Mouse (Mus musculus) G1E (cell line): Measurements from ENCODE around the gene Ltb4r2. TPM values are rescaled to one million over a fixed set of nuclear protein-coding genes. Genes with fewer than 3 reads are reported as not detected.
"Not testable (repeated sequence)": the region's sequence is repeated elsewhere in the genome, so short reads cannot be mapped to it uniquely, and the experiment has no call there.

Experiments used
- ATAC-seq: 2 replicates; pipeline ENCODE4 v1.8.0; 2016; ENCODE audit warnings: mild to moderate bottlenecking; ENCODE audit not compliant: insufficient number of reproducible peaks, poor library complexity, low FRiP score, severe bottlenecking; ENCODE audit errors: extremely low read depth
- DNase-seq: peaks from one replicate; pipeline ENCODE4 v3.0.0; 2012; ENCODE audit warnings: low spot score
- H3K27me3 ChIP-seq: 2 replicates; pipeline ENCODE4 v1.6.1; 2012; ENCODE audit warnings: mild to moderate bottlenecking, low read length, inconsistent platforms; ENCODE audit not compliant: insufficient read depth
- H3K36me3 ChIP-seq: replicated peaks from 2 replicates; pipeline ENCODE3; 2012; ENCODE audit warnings: mild to moderate bottlenecking, inconsistent platforms
- H3K4me1 ChIP-seq: 2 replicates; pipeline ENCODE4 v1.6.1; 2012; ENCODE audit warnings: low read depth, low read length, inconsistent platforms, mixed read lengths; ENCODE audit not compliant: insufficient read depth
- H3K4me3 ChIP-seq: 2 replicates; pipeline ENCODE4 v1.5.1; 2012; ENCODE audit warnings: low read depth, mild to moderate bottlenecking, inconsistent platforms, low read length, moderate library complexity, mixed read lengths
- H3K9me3 ChIP-seq: replicated peaks from 2 replicates; pipeline ENCODE4 v1.6.1; 2012; ENCODE audit warnings: inconsistent platforms
- CTCF ChIP-seq: IDR thresholded peaks from 2 replicates; pipeline ENCODE4 v1.5.1; 2012; ENCODE audit warnings: low read depth, low read length, inconsistent platforms, mixed read lengths
- GATA1 ChIP-seq: IDR thresholded peaks from 2 replicates; pipeline ENCODE4 v1.6.1; 2012; ENCODE audit warnings: borderline replicate concordance, low read length, inconsistent platforms, mixed read lengths
- GATA2 ChIP-seq: IDR thresholded peaks from 2 replicates; pipeline ENCODE4 v1.6.1; 2012; ENCODE audit warnings: low read depth, low read length, inconsistent platforms, borderline replicate concordance
- POLR2AphosphoS5 ChIP-seq: IDR thresholded peaks from 2 replicates; pipeline ENCODE4 v1.6.1; 2012; ENCODE audit warnings: low read depth, low read length, inconsistent platforms; ENCODE audit not compliant: insufficient replicate concordance
- TAL1 ChIP-seq: conservative IDR thresholded peaks from 2 replicates; pipeline ENCODE4 v1.6.1; 2012; ENCODE audit warnings: low read depth, low read length, inconsistent platforms, mixed read lengths
- polyA plus RNA-seq: library from polyadenylated mRNA; stranded (reverse); fragments of >175 nt; gene quantifications from 2 replicates; pipeline ENCODE4 v1.2.3, GENCODE M21; 2012
- total RNA-seq, 2 experiments: library from RNA; stranded (forward) in 1 of 2; stranded (reverse) in 1 of 2; fragments of 200-1000 nt in 1 of 2; fragments of >200 nt in 1 of 2; fragmentation: Nextera tagmentation in 1 of 2; gene quantifications; 2 replicates each; pipeline ENCODE4 v1.2.3; 2014 to 2017

Gene Ltb4r2
- total and polyA plus RNA-seq, 3 experiments: 0.11 TPM; not detected in 2

DNA sequence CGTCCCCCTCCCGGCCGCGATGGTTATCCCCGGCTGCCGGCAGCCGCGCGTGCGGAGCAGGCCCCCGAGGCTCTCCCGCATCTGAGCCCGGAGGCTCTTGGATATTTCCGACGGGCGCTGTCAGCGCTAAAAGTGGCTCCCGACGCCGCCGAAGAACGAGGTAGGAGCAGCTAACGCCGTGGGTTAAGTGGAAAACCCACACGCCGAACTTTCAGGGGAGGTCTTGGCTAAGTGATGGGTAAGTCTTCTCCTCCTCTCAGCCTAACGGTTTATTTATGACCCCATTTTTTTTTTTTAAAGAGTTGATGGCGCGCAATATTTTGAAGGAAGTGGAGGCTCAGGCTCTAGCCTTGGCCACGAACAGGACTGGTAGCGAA lies 15.4 kb upstream of the Ltb4r2 start:
- Histone ChIP-seq H3K9me3 (no peaks in the 10 kb centered on the region), H3K27me3 (no peaks in the 10 kb centered on the region), H3K4me1 (peaks cover 43% of the 10 kb centered on the region), H3K36me3 (peaks cover 68% of the 10 kb centered on the region), H3K4me3 (peak overlapping the region; percentile 85)
- ATAC-seq (no peak), DNase-seq (no peak)
- TF ChIP-seq GATA2: no peak
- no peak for TF ChIP-seq CTCF
- no peak for TF ChIP-seq GATA1

DNA sequence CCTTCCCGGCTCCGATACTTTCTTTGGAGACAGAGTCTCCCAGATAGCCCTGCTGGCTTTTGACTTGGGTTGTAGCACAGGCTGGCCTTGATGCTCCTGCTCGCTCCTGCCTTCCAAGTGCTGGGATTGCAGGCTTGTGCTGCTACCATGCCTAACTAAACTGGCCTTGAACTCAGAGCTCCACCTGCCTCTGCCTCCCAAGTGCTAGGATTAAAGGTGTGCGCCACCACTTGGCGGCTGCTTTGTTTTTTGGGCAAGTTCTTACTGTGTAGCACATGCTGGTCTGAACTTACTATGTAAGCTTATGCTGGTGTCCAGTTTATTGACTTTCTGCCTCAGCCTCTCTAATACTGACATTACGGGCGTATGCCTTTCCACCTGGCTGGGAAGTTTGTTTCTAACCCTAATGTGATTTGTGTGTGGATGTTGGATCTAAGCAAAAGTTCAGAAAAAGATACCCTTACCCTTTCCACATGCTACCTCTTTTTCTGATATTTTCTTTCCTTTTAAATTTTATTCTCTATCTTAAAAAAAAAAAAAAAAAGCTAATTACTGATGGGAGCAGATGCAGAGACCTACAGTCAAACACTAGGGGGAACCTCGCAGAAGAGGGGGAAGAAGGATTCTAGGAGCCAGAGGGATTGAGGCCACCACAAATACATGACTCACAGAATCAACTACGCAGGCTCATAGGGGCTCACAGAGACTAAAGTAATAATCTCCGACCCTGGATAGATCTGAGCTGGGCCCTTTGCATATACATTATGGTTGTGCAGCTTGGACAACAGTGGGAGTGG lies 14.0 kb upstream of the Ltb4r2 start:
- Histone ChIP-seq H3K27me3 (no peaks in the 10 kb centered on the region), H3K36me3 (peaks cover 72% of the 10 kb centered on the region), H3K9me3 (no peaks in the 10 kb centered on the region), H3K4me3 (peak overlapping the region; percentile 85; the same call in 1 of the 2 replicates), H3K4me1 (peaks cover 36% of the 10 kb centered on the region)
- TF ChIP-seq GATA1 (no peak), TAL1 (no peak), GATA2 (no peak), POLR2AphosphoS5 (no peak), CTCF (no peak)
- ATAC-seq (no peak), DNase-seq (no peak)

DNA sequence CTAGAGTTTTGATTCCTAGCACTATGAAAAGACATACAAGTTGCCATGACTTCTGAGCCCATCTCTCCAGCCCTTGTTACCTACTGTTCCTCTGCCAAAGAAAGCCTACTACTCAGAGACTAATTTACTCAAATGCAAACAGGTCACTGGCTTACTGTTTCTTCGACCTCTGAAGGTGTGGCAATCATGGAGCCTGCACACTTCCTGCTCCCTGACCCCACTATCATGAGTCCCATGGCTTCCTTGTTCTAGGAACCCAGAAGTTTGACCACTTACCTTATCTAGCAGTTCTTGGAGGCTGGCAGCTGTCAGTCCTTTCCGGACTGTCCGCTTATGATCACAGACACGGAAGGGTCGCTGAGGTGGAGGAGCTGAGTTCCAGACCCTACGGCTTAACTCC lies 3.7 kb upstream of the Ltb4r2 start:
- Histone ChIP-seq H3K4me1 (peaks cover 30% of the 10 kb centered on the region), H3K4me3 (no peak overlapping the region)
- no peak for ATAC-seq

DNA sequence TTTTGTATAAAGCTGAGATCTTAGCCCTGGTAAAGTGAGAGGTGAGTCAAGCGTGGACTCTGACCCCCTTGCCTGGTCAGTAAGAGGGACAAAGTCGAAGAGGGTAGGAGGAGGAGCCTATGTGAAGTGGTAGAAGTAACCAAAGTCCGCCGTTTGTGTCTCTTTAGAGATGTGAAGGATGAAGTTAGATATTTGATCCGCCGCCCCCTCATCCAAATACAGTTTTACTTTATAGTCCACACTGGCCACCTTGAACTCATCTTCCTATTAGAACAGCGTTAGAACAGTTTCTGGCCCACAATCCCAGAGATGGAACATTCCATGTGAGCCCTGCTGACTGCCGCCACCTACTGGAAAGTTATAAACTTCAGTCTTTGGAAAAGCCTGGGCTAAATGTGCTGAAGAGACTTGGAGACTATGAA lies 2.9 kb upstream of the Ltb4r2 start, which contains the start of gene Cideb:
Gene Cideb (minus strand): TSS at position 96 of the 422 bp plus-strand sequence.
- Histone ChIP-seq H3K4me3 (no peak within 1 kb of the TSS), H3K27me3 (peaks cover 7% of the 10 kb centered on the region; the same call in 1 of the 2 replicates), H3K36me3 (peaks cover 49% of the 10 kb centered on the region), H3K4me1 (peaks cover 34% of the 10 kb centered on the region), H3K9me3 (peaks cover 3% of the 10 kb centered on the region; the same call in 1 of the 2 replicates)
- TF ChIP-seq POLR2AphosphoS5 (no peak), CTCF (no peak), TAL1 (no peak), GATA2 (no peak), GATA1 (no peak)
- ATAC-seq (no peak), DNase-seq (no peak)

More for the DNA sequence above, 3.7 kb upstream of the Ltb4r2 start:
- TF ChIP-seq GATA2 (no peak), TAL1 (no peak), POLR2AphosphoS5 (no peak), CTCF (no peak), GATA1 (no peak)
- peaks cover 57% of the 10 kb centered on the region for H3K36me3 ChIP-seq
- no peak for DNase-seq
- H3K27me3 ChIP-seq: peaks cover 7% of the 10 kb centered on the region; the same call in 1 of the 2 replicates
- peaks cover 3% of the 10 kb centered on the region; the same call in 1 of the 2 replicates for H3K9me3 ChIP-seq

DNA sequence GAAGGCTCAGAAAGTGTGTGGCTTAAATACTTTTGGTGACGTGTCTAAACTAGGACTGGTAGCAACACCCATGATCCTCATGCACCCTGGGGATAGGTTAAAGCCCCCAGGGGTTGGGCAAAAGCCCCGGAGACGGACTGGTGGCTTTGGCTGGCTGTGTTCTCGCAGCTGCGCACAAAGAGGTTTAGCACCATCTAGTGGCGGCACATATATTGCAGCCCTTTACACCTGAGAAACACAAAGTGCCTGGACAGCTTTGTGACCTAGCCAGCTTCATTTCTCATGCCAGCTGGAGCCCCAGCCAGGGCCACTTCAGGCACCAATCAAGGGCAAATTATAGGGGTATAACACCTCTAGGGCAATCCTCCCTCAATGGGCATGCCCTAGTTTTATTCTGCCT lies 1.1 kb upstream of the Ltb4r2 start:
- H3K4me3 ChIP-seq, H3K9me3 ChIP-seq, DNase-seq, ATAC-seq, H3K27me3 ChIP-seq: not testable (repeated sequence)
- peaks cover 47% of the 10 kb centered on the region for H3K4me1 ChIP-seq
- H3K36me3 ChIP-seq: peaks cover 31% of the 10 kb centered on the region
- TF ChIP-seq CTCF: peak; percentile 60

DNA sequence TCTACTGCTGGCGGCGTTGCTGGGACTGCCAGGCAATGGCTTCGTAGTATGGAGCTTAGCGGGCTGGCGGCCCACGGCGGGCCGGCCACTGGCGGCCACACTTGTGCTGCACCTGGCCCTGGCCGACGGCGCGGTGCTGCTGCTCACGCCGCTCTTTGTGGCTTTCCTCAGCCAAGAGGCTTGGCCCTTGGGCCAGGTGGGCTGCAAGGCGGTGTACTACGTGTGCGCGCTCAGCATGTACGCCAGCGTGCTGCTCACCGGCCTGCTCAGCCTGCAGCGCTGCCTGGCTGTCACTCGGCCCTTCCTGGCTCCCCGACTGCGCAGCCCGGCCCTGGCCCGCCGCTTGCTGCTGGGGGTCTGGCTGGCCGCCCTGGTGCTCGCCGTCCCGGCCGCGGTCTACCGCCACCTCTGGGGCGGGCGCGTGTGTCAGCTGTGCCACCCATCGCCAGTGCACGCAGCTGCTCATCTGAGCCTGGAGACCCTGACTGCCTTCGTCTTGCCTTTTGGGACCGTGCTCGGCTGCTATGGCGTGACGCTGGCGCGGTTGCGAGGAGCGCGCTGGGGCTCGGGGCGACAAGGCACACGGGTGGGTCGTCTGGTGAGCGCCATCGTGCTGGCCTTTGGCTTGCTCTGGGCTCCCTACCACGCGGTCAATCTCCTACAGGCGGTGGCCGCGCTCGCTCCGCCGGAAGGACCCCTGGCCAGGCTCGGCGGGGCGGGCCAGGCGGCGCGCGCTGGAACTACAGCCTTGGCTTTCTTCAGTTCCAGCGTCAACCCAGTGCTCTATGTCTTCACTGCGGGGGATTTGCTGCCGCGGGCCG lies 983 bp downstream of the Ltb4r2 start:
- Histone ChIP-seq H3K9me3 (peaks cover 3% of the 10 kb centered on the region; the same call in 1 of the 2 replicates), H3K36me3 (peaks cover 14% of the 10 kb centered on the region), H3K27me3 (peaks cover 7% of the 10 kb centered on the region; the same call in 1 of the 2 replicates), H3K4me1 (peaks cover 63% of the 10 kb centered on the region), H3K4me3 (0 out of 2 replicates have a peak overlapping the region, but pooled peaks have one; percentile 9)
- TF ChIP-seq GATA1 (no peak), POLR2AphosphoS5 (no peak), CTCF (no peak), GATA2 (no peak), TAL1 (no peak)
- ATAC-seq (no peak), DNase-seq (no peak)
